ENCODE assay signal across 8 mouse cellular contexts in genomic region chr19:26748676-26749075, GRCm38 (mm10).
DNase-seq lines count a peak whose midpoint lies in the region; ATAC-seq lines count a peak whose summit lies in the region.

No protein-coding gene starts in this region.

- DNase-seq in kidney, adult 9 months, result peak; percentile 32
- no peak for DNase-seq in kidney, adult 8-10 months
- DNase-seq in thymus, postnatal 14 days, result no peak
- no peak for DNase-seq in adrenal gland, adult 2 months

- WGBS in hindbrain, embryonic 15.5 days, result under 1% methylated on average over 6 of the region's 6 CpGs
- under 1% methylated on average over 6 of the region's 6 CpGs for WGBS in midbrain, embryonic 16.5 days

- H3K4me1 ChIP-seq in brown adipose tissue, adult 24 weeks (ENCODE audit: control insufficient read depth, insufficient read depth, insufficient read length, low read length), result peaks cover 4% of the 10 kb centered on the region; the same call in 1 of the 2 replicates
- peaks cover 32% of the 10 kb centered on the region for H3K4me1 ChIP-seq in hindbrain, embryonic 15.5 days (replicated peaks)
- peaks cover 40% of the 10 kb centered on the region for H3K4me1 ChIP-seq in midbrain, embryonic 16.5 days (ENCODE audit: control insufficient read depth, insufficient read depth, low read length)

- no peaks in the 10 kb centered on the region for H3K36me3 ChIP-seq in hindbrain, embryonic 15.5 days
- no peaks in the 10 kb centered on the region for H3K36me3 ChIP-seq in midbrain, embryonic 16.5 days (ENCODE audit: control insufficient read depth, insufficient read depth, low read length)

- peak overlapping the region; percentile 76 for H3K4me2 ChIP-seq in hindbrain, embryonic 15.5 days
- peak overlapping the region; percentile 77 for H3K4me2 ChIP-seq in midbrain, embryonic 16.5 days (ENCODE audit: low read length)

- peak overlapping the region; percentile 73 for H3K9ac ChIP-seq in hindbrain, embryonic 15.5 days
- peak overlapping the region; percentile 66 for H3K9ac ChIP-seq in midbrain, embryonic 16.5 days (ENCODE audit: low read depth, low read length)

- no peaks in the 10 kb centered on the region for H3K9me3 ChIP-seq in hindbrain, embryonic 15.5 days
- no peaks in the 10 kb centered on the region for H3K9me3 ChIP-seq in midbrain, embryonic 16.5 days (replicated peaks; ENCODE audit: control insufficient read depth, low read length, poor library complexity, severe bottlenecking)

- peak overlapping the region; percentile 52 for H3K4me3 ChIP-seq in brown adipose tissue, adult 24 weeks (ENCODE audit: insufficient read depth, low read depth, low read length)
- H3K4me3 ChIP-seq in hindbrain, embryonic 15.5 days, result peak overlapping the region; percentile 57
- peak overlapping the region; percentile 50 for H3K4me3 ChIP-seq in midbrain, embryonic 16.5 days (ENCODE audit: low read depth, low read length)

- ATAC-seq in hindbrain, embryonic 15.5 days (ENCODE audit: low FRiP score, low read depth), result no peak
- ATAC-seq in midbrain, embryonic 16.5 days, result no peak
- ATAC-seq in megakaryocyte-erythroid progenitor cell, adult 5-6 weeks (replicated peaks; ENCODE audit: low FRiP score, low TSS enrichment, poor library complexity, severe bottlenecking), result no peak

- no peaks in the 10 kb centered on the region for H3K27me3 ChIP-seq in hindbrain, embryonic 15.5 days
- H3K27me3 ChIP-seq in midbrain, embryonic 16.5 days (ENCODE audit: control insufficient read depth, insufficient read depth, low read depth, low read length), result no peaks in the 10 kb centered on the region

- no peak overlapping the region for H3K27ac ChIP-seq in brown adipose tissue, adult 24 weeks (replicated peaks; ENCODE audit: low read depth, low read length)
- peak overlapping the region; percentile 99 for H3K27ac ChIP-seq in hindbrain, embryonic 15.5 days (replicated peaks)
- H3K27ac ChIP-seq in midbrain, embryonic 16.5 days (ENCODE audit: low read length), result peak overlapping the region; percentile 100
